Mouse (Mus musculus) lung, postnatal 25 days (tissue): ENCODE data around the gene Esrrg.

Experiments used
- DNase-seq: peaks from one replicate; pipeline ENCODE4 v3.0.0; 2022; ENCODE audit warnings: low spot score

Esrrg gene

DNA sequence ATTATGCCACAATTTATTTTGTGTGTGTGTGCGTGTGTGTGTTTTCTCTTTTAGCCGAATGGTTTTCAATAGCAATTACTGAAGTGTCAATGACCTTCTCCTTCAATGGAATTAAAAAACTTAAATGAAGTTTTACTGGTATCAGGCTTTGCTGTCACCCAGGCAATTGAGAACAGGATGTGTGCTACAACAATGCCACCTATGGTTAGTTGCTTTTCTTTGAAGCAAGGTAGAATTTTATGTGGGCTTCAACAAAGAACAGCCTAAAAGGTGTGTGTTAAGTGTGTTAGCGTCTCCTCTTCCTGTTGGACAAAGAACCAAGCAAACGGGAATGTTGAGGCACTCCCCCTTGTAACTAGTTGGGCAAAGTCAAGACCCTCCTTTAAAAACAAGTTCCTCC lies 162.5 kb downstream of the Esrrg start:
- no peak for DNase-seq

- no peak for DNase-seq
These were observed 171.1 kb downstream of the Esrrg start for GRCm38 (mm10) chr1:187779589-187780178.

DNA sequence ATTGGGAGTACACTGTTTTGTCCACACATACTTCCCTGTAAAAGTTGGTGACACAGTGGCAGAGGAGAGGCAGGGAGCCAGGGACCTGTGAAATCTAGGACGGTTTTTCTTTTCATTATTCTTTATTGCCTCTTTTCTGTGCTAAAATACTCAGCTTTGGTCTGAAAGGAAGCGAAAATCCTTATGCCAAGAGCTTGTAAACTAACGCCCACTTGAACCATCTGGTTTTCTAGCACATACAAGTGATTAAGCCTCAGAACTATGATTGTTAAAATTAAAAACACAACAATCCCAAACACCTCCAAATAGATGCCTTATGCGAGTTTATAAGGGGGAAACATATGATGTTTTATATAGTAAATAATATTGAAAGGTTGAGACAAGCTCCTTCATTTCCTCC lies 176.6 kb downstream of the Esrrg start:
- no peak for DNase-seq

GRCm38 (mm10) chr1:187787055-187788016 lies 178.7 kb downstream of the Esrrg start:
- DNase-seq: no peak

DNA sequence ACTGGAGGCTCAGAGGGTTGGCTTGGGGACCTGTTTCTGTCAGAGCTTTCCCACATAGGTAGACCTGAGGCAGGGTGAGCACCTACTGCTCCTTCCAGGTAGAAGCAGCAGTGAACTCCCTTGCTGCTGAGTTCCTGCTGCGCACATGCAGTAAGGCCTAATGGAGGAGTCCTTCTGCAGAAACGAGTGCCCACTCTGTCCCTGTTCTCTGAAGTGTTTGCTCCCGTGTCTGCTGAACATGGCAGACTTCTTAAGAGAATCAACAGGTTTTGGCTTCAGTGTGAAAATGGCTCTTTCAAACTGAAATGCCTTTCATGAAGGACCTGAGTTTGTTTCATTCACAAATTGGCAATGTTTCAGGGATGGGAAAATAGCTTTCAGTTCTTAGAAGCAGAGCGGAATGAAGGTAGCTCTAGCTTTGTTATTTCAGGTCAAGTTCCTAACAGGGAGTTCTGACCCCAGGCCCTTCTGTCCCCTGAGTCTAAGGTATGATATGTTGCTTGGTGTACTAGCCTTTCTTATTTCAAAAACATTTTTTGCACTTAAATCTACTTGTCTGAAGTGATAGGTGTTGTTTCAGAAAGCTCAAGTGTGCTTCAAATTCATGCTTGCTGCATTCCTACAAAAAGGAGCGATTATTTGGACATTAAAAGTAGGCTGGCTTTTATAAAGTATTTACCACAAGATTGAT lies 185.8 kb downstream of the Esrrg start:
- DNase-seq: no peak

GRCm38 (mm10) chr1:187795551-187795950 lies 187.0 kb downstream of the Esrrg start:
- DNase-seq: no peak

DNA sequence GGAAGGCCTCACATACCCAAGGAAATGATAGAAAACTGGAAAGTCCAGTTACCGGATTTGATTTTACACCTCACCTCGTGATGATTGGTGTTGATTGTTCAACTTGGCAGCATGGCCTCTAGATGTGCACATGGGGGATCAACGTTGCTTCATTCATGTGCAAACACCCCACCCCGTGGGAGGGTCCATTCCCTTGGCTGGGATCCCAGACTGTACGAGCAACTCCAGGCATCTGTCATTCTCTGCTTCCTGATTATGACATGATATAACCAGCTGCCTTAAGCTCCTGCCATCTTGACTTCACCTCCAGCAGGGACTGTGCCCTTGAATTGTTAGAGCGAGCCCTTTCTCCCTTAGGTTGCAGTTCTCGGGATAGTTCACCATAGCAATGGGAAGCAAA lies 190.7 kb downstream of the Esrrg start:
- DNase-seq: no peak

DNA sequence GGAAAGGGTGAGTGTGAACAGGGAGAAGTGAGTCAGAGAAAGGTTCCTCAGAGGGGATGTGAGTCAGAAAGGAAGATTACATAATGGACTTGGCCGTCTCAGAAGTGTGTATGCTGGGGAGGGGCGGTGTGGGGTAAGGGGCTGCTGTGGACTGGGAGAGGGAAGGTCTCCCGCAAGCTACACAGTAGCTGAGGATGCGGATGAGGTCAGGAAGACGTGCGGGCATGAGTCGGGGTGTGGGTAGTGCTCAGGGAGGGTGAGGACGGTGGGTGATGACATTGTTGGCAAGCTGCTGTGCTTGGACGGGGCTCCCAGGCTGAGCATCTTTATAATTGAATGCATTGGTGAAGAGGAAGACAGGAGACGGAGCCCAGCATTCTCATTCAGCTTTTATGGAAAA lies 192.2 kb downstream of the Esrrg start:
- DNase-seq: no peak

DNA sequence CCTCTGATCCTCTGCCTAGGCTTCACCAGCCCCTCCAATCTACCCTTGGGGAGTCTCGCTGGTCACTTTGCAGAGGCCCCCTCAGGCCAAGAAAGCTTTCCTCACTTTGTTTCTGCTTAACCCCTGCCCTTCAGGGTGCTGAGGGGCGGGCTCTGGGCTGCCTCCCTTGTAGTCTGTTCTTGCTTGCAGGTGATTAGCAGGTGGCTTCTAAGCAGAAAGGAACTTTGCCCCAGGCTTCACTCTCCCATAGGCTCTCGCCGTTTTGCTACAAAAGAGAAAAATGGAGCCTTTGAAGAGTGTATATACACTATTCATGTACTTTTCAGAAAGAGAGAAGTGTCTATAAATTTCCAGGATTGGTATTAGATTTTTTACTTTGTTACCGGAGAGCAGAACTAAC lies 195.0 kb downstream of the Esrrg start:
- no peak for DNase-seq

- no peak for DNase-seq
These were observed 195.4 kb downstream of the Esrrg start for GRCm38 (mm10) chr1:187803997-187804396.

DNA sequence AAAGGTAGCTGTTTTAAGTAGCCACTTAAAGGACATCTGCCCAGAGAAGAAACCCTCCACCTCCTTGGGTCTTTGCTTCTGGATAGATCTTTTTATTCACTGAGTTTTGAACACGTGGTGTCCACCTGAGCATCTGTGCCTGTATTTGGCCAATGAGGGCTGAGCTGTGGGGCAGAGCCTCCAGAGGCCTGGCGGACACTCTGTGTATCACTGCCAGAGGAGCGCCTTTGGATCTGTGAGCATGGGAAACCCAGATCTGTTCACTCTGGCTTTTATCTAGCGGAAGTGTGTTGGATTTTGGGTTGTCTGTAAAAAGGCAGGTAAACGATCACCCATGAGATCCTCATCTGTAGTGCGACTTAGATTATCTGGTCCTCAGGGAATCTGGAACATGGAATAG lies 196.4 kb downstream of the Esrrg start:
- no peak for DNase-seq

GRCm38 (mm10) chr1:187807477-187808390 lies 199.1 kb downstream of the Esrrg start:
- no peak for DNase-seq

GRCm38 (mm10) chr1:187808391-187808922 lies 199.9 kb downstream of the Esrrg start:
- no peak for DNase-seq

- DNase-seq: no peak
These were observed 201.0 kb downstream of the Esrrg start for GRCm38 (mm10) chr1:187809546-187809945.

- DNase-seq: no peak
These were observed 210.8 kb downstream of the Esrrg start for GRCm38 (mm10) chr1:187819406-187819805.

DNA sequence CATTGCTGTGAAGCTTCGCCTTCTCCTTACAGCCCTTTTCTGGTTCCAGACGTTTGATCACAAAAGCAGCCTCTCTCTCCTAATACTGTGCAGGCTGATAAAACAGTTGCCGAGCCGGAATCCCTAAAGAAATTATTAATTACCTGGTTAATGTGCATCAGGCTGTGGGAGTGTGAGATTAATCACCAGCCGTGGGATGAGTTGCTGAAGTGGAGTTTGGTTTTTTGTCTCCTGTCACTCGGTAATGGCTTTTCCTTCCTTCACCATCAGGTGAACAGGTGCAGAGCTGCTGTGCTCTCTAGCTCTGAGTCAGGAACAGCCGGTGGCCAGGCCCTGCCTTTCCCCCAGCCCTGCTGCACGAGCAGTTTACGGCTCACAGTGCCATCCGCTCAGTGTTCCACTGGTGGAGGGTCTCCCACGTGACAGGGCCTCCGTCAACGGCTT lies 212.8 kb downstream of the Esrrg start:
- no peak for DNase-seq

DNA sequence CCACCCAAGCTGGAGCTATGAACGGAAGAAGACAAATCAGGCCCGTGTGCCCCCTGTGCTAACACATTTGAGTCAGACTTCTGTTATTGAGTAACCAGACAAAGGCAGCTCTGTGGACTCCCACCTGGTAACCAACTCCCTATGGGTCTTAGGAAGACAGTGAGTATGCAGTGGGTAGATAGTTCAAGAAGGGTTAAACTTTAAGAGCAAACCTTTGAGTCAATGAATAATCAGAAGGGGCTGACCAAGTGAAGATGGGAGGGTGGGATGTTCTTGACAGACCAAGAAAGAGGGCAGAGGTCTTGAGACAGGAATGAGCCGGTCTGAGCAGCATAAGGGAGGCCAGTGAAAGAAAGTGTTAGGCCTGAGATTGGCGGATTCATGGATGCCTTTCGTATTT lies 214.8 kb downstream of the Esrrg start:
- no peak for DNase-seq

- no peak for DNase-seq
These were observed 217.0 kb downstream of the Esrrg start for GRCm38 (mm10) chr1:187825421-187826097.

GRCm38 (mm10) chr1:187826140-187826539 lies 217.5 kb downstream of the Esrrg start:
- DNase-seq: no peak

DNA sequence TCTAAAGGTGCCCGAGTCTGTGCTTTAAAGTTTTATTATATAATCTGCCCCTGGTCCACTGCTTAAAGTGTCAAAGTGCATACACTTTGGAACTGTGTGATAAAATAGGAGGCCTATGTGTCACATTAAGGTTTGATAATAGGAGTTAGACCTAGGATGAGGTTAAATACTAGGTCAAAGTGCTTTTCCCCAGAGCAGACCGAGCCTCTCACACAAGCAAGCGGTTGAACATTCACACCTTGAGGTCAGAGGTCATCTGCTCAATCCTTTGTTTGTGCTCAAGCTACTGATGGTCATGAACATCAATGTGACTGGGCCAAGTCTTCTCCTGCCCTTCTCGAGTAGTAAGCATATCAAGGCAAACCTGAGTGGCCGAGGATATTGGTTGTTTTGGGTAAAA lies 218.3 kb downstream of the Esrrg start:
- no peak for DNase-seq

DNA sequence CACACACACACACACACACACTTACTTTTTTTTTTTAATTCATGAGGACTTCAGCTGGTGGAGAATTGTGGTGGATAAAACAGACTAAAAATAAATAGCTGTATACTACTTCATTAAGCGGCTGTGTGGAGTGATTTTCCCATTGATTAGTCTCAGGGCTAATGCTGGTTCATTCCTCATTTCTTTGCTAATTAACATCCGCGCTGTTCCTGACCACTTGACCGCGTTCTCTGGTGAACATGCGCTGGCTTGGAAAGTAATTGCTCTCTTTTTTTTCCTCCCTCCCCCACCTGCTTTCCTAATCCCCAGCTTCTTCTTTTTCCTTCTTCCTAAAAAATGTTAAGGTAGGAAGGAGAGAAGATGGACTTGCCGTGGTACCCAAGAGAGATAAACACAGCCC lies 222.3 kb downstream of the Esrrg start:
- no peak for DNase-seq
